Mouse (Mus musculus) liver, adult 2 months (tissue): Measurements from ENCODE around the gene Alpk3.

Source experiments
- CTCF ChIP-seq: fragments of 200-500 bp; IDR thresholded peaks from 2 replicates; pipeline ENCODE4 v1.5.1; 2011; ENCODE audit warnings: low read depth, low read length, control low read depth
- POLR2A ChIP-seq: fragments of 200-500 bp; IDR thresholded peaks from 2 replicates; pipeline ENCODE4 v1.6.1; 2011; ENCODE audit warnings: low read length, control low read depth; ENCODE audit not compliant: insufficient read depth; ENCODE audit errors: extremely low read depth

GRCm38 (mm10) chr7:81072463-81072862 is 15.1 kb downstream of the Alpk3 start:
- TF ChIP-seq CTCF (no peak), POLR2A (no peak)
